Mouse (Mus musculus): ENCODE results near the gene Epn1.

Gene Epn1

DNA sequence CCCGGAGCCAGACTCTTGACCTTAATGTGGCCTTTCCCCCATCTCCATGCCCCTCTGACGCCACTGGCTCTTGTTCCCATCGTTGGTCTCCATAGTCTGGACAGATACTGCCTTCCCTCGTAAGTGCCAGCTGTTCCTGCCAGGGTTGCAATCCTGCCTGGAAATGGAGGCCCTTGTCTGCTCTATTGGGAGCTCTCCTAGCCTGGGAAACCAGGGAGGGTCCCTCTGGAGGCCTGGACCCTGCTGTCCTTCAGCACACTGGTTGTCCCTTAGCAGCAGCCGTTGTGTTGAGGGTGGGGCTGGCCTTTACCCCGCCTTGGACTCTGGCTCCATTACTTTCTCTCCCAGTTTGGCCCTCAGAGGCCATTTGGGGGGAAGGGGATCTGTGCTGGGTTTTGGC is 12.3 kb downstream of the Epn1 start:
- no peak for DNase-seq (ENCODE audit: low spot score in 2 of 2)

DNA sequence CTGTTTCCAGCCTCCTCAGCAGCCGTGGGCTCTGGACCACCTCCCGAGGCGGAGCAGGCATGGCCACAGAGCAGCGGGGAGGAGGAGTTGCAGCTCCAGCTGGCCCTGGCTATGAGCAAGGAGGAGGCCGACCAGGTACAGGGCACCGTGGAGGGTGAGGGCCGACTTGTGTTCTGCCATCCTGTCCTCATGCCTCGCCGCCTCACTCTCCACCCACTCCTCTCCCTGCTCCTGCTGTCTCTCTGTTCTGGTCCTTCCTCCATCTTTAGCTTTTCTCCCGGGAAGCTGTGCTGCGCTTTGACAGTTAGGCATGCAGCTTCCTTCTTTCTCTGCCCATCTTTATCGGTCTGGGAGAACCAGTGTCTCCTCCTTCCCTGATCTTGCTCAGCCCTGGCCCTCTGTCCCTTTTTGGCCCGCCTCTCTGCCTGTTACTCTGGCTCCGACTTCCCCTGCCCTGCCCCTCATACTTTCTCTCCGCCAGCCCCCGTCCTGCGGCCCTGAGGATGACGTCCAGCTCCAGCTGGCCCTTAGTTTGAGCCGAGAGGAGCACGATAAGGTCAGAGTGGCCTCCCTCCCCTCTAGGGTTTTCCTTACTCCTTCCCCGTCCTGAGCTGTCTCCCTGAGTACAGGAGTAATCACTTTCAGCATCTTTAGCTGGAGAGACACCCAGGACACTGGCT is 12.9 kb downstream of the Epn1 start:
- peak in 1 of 2 experiments; percentile 56 for DNase-seq (ENCODE audit: low spot score in 2 of 2)

DNA sequence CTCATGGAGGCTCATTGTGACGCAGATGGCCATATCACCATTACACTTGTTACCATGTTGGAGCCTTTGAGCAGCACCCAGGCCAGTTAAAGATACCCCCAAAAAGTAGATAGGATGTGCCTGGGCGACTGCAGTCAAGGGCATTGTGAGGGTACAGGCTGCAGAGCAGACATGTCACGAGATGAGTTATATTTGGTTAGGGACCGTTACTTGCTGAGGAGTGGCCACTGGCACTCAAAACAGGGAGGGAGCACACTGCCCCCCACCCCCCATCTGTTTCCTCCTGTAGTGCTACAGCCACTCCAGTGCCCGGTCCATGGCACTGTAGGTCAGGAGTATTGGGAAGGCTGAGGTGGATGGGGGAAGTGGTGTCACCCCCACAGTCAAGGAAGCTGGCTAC is 18.7 kb downstream of the Epn1 start:
- DNase-seq (ENCODE audit: low spot score in 2 of 2): no peak

DNA sequence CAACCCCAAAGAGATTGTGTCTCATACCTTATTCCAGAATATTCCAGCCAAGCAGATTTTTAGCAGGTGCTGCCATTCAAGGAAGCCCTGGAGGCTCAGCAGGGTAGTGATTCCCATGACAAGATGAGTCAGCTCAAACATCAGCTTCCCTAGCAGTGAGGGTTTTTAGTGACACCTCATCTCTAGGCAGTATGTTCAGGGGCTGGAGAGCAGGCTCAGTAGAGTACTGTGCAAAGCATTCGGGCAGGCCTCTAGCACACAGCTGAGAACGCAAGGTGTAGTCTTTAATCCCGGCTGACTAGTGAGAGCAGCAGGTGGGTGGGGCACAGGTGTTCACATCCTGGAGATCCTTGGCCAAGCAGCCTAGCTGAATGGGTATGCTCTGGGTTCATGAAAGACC is 19.8 kb downstream of the Epn1 start:
- DNase-seq (ENCODE audit: low spot score in 2 of 2): no peak

DNA sequence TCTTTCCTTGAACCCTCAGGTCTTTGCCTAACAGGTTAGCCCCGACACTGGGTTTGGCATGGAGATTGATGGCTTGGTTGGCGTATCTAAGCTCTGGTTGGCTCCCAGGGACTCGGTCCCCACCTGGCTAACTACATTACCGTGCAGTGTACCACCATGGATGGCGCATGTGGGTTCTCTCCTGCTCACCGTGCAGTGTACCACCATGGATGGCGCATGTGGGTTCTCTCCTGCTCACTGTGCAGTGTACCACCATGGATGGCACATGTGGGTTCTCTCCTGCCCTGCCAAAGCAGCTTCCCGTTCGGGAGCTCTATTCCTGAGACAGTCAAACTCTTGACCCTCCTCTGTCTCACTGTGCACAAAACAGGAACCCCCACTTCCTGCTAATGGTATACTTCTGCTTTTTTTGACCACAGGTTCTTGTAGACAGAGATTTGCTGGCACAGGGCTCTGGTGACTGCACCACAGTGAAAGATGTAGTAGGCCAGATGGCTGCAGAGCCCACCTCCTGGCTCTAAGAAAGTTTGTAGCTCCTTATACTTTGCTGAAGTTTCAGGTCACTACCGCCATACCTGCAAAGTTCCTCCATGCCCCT is 21.1 kb downstream of the Epn1 start:
- no peak for DNase-seq (ENCODE audit: low spot score in 2 of 2)

DNA sequence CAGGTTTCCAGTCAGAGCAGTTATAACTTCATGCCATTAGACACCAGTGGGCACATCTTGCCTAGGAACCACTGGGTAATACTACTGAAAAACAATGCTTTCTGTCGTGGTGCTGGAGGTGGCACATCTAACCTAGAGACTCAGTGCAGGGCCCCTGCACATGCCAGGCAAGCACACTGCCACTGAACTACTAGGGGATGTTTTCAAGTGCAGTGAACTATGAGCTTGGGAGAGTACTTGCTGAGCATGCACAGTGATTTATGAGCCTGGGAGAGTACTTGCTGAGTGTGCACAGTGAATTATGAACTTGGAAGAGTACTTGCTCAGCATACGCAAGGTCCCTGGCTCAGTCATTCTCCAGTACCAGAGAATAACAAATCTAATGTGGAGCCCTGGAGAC is 22.5 kb downstream of the Epn1 start:
- DNase-seq (ENCODE audit: low spot score in 2 of 2): no peak

GRCm38 (mm10) chr7:5108272-5108671 is 28.2 kb downstream of the Epn1 start:
- no peak for DNase-seq (ENCODE audit: low spot score in 2 of 2)

GRCm38 (mm10) chr7:5109301-5109700 is 29.3 kb downstream of the Epn1 start:
- DNase-seq (ENCODE audit: low spot score in 2 of 2): no peak

GRCm38 (mm10) chr7:5112701-5113100 is 32.7 kb downstream of the Epn1 start:
- DNase-seq (ENCODE audit: low spot score in 2 of 2): no peak

GRCm38 (mm10) chr7:5116850-5117249 is 36.8 kb downstream of the Epn1 start, which contains the start of gene Rfpl4:
Rfpl4 (minus strand) TSS chr7:5116950.
- DNase-seq (ENCODE audit: low spot score in 2 of 2): no peak

GRCm38 (mm10) chr7:5125078-5125477 is 45.0 kb downstream of the Epn1 start:
- DNase-seq (ENCODE audit: low spot score in 2 of 2): no peak

- peak; percentile 75 to 83 for DNase-seq (ENCODE audit: low spot score in 2 of 2)
Observed at GRCm38 (mm10) chr7:5125549-5126406, 45.7 kb downstream of the Epn1 start, which contains the start of gene Rasl2-9. Rasl2-9 (minus strand) TSS chr7:5125950.
